Mouse (Mus musculus): ENCODE measurements around the gene Plcb4. TPM values are rescaled to one million over a fixed set of nuclear protein-coding genes. Genes with fewer than 3 reads are reported as not detected.

The Plcb4 gene
- polyA plus RNA-seq, 1 experiment from 2014 or later = 44.9 TPM

DNA sequence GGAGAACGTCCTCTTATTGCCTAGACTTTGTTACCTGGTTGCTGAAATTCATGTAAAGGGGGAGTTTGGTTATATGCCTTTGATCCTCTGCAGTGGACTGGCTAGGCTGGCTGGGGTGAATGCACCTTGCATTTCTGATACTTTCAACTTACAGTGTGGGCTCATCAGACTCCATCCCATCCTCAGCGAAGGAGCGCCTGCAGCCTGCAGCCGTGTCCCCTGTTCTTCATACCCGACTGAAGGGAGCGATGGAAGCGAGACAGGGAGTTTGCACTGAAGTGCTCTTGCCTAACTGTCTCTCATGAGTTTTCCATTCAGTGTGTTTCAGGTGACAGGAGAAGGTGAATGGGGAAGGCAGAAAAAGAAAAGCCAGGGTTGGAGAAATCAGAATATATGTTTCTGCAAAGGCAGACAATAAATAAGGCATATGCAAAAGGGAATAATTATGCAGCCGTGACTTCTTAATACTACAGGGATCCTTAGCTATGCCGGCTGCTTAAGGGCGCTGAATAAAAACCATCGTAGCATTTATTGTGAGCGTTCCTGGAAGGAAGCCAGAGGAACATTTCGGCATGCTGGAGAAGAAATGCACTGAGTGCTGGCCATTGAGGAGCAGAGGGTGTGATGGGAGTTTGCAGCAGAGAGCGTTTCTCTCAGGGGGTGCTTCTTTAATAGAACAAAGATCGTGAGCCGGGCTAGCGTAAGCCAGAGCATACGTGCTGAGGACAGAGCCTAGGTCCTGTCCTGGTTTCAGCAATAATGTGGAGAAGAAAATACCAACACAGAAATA is 338.7 kb downstream of the Plcb4 start:
- Histone ChIP-seq H3K4me3 (ENCODE audit: control insufficient read depth in 1 of 2, insufficient read depth in 1 of 2, low read depth in 1 of 2, low read length in 2 of 2) (no peak overlapping the region), H3K27me3 (ENCODE audit: control insufficient read depth, insufficient read depth, low read length) (no peaks in the 10 kb centered on the region), H3K4me2 (ENCODE audit: low read length) (no peak overlapping the region), H3K4me1 (ENCODE audit: control insufficient read depth in 2 of 2, insufficient read depth in 2 of 2, low read length in 2 of 2) (no peaks in the 10 kb centered on the region), H3K9ac (ENCODE audit: low read length) (no peak overlapping the region), H3K9me3 (ENCODE audit: control insufficient read depth, low read length) (no peaks in the 10 kb centered on the region), H3K27ac (replicated peaks in 1 of 2; ENCODE audit: control insufficient read depth in 1 of 2, insufficient read depth in 1 of 2, low read depth in 2 of 2, low read length in 2 of 2) (no peak overlapping the region), H3K36me3 (ENCODE audit: control insufficient read depth, insufficient read depth, low read length) (peaks cover 31% of the 10 kb centered on the region; the same call in 1 of the 2 replicates)
- 81% methylated on average over 18 of the region's 18 CpGs for WGBS
- ATAC-seq (ENCODE audit: insufficient number of reproducible peaks, insufficient read depth, low FRiP score, low read depth) = no peak

DNA sequence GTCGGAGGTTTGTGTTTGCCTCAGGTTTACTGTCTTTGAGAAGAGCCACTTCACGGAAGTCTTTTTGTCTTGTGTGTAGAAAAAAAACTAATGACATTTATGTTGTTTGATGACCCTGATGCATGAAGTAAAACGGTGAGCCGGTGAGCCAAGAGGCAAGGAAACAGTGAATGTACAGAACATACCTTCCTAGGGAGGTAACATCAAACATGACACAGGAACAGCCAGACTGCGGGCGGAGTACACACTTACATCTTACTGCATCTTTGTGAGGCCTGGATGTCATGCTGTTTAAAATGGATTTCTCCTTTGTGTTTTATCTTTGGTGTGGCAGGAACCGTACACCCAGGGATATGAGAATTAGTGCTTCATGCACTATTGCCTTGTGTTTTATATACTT is 340.1 kb downstream of the Plcb4 start:
- Histone ChIP-seq H3K4me3 (ENCODE audit: control insufficient read depth in 1 of 2, insufficient read depth in 1 of 2, low read depth in 1 of 2, low read length in 2 of 2) (no peak overlapping the region), H3K36me3 (ENCODE audit: control insufficient read depth, insufficient read depth, low read length) (peaks cover 43% of the 10 kb centered on the region), H3K4me1 (ENCODE audit: control insufficient read depth in 2 of 2, insufficient read depth in 2 of 2, low read length in 2 of 2) (no peaks in the 10 kb centered on the region), H3K9ac (ENCODE audit: low read length) (no peak overlapping the region), H3K9me3 (ENCODE audit: control insufficient read depth, low read length) (no peaks in the 10 kb centered on the region), H3K27ac (replicated peaks in 1 of 2; ENCODE audit: control insufficient read depth in 1 of 2, insufficient read depth in 1 of 2, low read depth in 2 of 2, low read length in 2 of 2) (no peak overlapping the region), H3K27me3 (ENCODE audit: control insufficient read depth, insufficient read depth, low read length) (no peaks in the 10 kb centered on the region), H3K4me2 (ENCODE audit: low read length) (no peak overlapping the region)
- ATAC-seq (ENCODE audit: insufficient number of reproducible peaks, insufficient read depth, low FRiP score, low read depth) = no peak
- 91% methylated on average over 7 of the region's 7 CpGs for WGBS

- WGBS = 81% methylated on average over 1 of the region's 1 CpGs
- Histone ChIP-seq H3K4me1 (ENCODE audit: control insufficient read depth in 2 of 2, insufficient read depth in 2 of 2, low read length in 2 of 2) (no peaks in the 10 kb centered on the region), H3K9ac (ENCODE audit: low read length) (no peak overlapping the region), H3K4me3 (ENCODE audit: control insufficient read depth in 1 of 2, insufficient read depth in 1 of 2, low read depth in 1 of 2, low read length in 2 of 2) (no peak overlapping the region), H3K27ac (replicated peaks in 1 of 2; ENCODE audit: control insufficient read depth in 1 of 2, insufficient read depth in 1 of 2, low read depth in 2 of 2, low read length in 2 of 2) (no peak overlapping the region), H3K27me3 (ENCODE audit: control insufficient read depth, insufficient read depth, low read length) (no peaks in the 10 kb centered on the region), H3K9me3 (ENCODE audit: control insufficient read depth, low read length) (no peaks in the 10 kb centered on the region), H3K36me3 (ENCODE audit: control insufficient read depth, insufficient read depth, low read length) (peaks cover 41% of the 10 kb centered on the region), H3K4me2 (ENCODE audit: low read length) (no peak overlapping the region)
- no peak for ATAC-seq (ENCODE audit: insufficient number of reproducible peaks, insufficient read depth, low FRiP score, low read depth)
These were observed 340.6 kb downstream of the Plcb4 start for GRCm38 (mm10) chr2:135999361-135999760.

DNA sequence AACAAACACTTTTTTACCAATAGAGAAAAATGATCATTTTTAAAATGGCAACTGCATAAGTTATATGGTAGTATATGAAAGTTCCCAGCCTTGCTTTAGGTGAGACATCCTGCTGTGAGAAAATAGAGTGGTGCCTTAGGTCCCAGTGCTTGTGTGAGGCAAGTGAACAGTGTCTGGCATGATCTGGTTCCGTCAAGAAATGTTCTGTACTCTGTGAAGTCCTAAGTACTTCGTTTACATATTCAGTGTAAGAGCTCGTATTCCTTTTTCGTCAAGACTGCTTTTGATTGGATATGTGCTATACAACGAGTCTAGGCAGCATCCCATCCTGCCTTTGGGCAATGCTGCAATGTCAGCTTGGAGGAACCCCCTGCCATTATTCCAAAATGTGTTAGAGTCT is 342.1 kb downstream of the Plcb4 start:
- WGBS = 69% methylated on average over 5 of the region's 5 CpGs
- Histone ChIP-seq H3K4me1 (ENCODE audit: control insufficient read depth in 2 of 2, insufficient read depth in 2 of 2, low read length in 2 of 2) (no peaks in the 10 kb centered on the region), H3K27ac (replicated peaks in 1 of 2; ENCODE audit: control insufficient read depth in 1 of 2, insufficient read depth in 1 of 2, low read depth in 2 of 2, low read length in 2 of 2) (no peak overlapping the region), H3K36me3 (ENCODE audit: control insufficient read depth, insufficient read depth, low read length) (peaks cover 37% of the 10 kb centered on the region), H3K27me3 (ENCODE audit: control insufficient read depth, insufficient read depth, low read length) (no peaks in the 10 kb centered on the region), H3K4me3 (ENCODE audit: control insufficient read depth in 1 of 2, insufficient read depth in 1 of 2, low read depth in 1 of 2, low read length in 2 of 2) (no peak overlapping the region), H3K9me3 (ENCODE audit: control insufficient read depth, low read length) (no peaks in the 10 kb centered on the region), H3K4me2 (ENCODE audit: low read length) (no peak overlapping the region), H3K9ac (ENCODE audit: low read length) (no peak overlapping the region)
- no peak for ATAC-seq (ENCODE audit: insufficient number of reproducible peaks, insufficient read depth, low FRiP score, low read depth)

- H3K36me3 ChIP-seq (ENCODE audit: control insufficient read depth, insufficient read depth, low read length) = peaks cover 34% of the 10 kb centered on the region
- H3K4me1 ChIP-seq (ENCODE audit: control insufficient read depth in 2 of 2, insufficient read depth in 2 of 2, low read length in 2 of 2) = no peaks in the 10 kb centered on the region
- WGBS = 54% methylated on average over 7 of the region's 7 CpGs
- no peak overlapping the region for H3K4me2 ChIP-seq (ENCODE audit: low read length)
- no peaks in the 10 kb centered on the region for H3K27me3 ChIP-seq (ENCODE audit: control insufficient read depth, insufficient read depth, low read length)
- no peak overlapping the region for H3K9ac ChIP-seq (ENCODE audit: low read length)
- H3K9me3 ChIP-seq (ENCODE audit: control insufficient read depth, low read length) = no peaks in the 10 kb centered on the region
- no peak overlapping the region for H3K4me3 ChIP-seq (ENCODE audit: control insufficient read depth in 1 of 2, insufficient read depth in 1 of 2, low read depth in 1 of 2, low read length in 2 of 2)
- ATAC-seq (ENCODE audit: insufficient number of reproducible peaks, insufficient read depth, low FRiP score, low read depth) = no peak
- H3K27ac ChIP-seq (replicated peaks in 1 of 2; ENCODE audit: control insufficient read depth in 1 of 2, insufficient read depth in 1 of 2, low read depth in 2 of 2, low read length in 2 of 2) = no peak overlapping the region
These were observed 343.3 kb downstream of the Plcb4 start for GRCm38 (mm10) chr2:136002118-136002517.

- no peak for ATAC-seq (ENCODE audit: insufficient number of reproducible peaks, insufficient read depth, low FRiP score, low read depth)
- H3K27me3 ChIP-seq (ENCODE audit: control insufficient read depth, insufficient read depth, low read length) = no peaks in the 10 kb centered on the region
- H3K36me3 ChIP-seq (ENCODE audit: control insufficient read depth, insufficient read depth, low read length) = peaks cover 48% of the 10 kb centered on the region
- no peaks in the 10 kb centered on the region for H3K9me3 ChIP-seq (ENCODE audit: control insufficient read depth, low read length)
- WGBS = 91% methylated on average over 1 of the region's 1 CpGs
- no peak overlapping the region for H3K4me2 ChIP-seq (ENCODE audit: low read length)
- no peaks in the 10 kb centered on the region for H3K4me1 ChIP-seq (ENCODE audit: control insufficient read depth in 2 of 2, insufficient read depth in 2 of 2, low read length in 2 of 2)
- H3K4me3 ChIP-seq (ENCODE audit: control insufficient read depth in 1 of 2, insufficient read depth in 1 of 2, low read depth in 1 of 2, low read length in 2 of 2) = no peak overlapping the region
- H3K9ac ChIP-seq (ENCODE audit: low read length) = no peak overlapping the region
- H3K27ac ChIP-seq (replicated peaks in 1 of 2; ENCODE audit: control insufficient read depth in 1 of 2, insufficient read depth in 1 of 2, low read depth in 2 of 2, low read length in 2 of 2) = no peak overlapping the region
These were observed 345.0 kb downstream of the Plcb4 start for GRCm38 (mm10) chr2:136003836-136004235.

- no peak overlapping the region for H3K4me3 ChIP-seq (ENCODE audit: control insufficient read depth in 1 of 2, insufficient read depth in 1 of 2, low read depth in 1 of 2, low read length in 2 of 2)
- no peaks in the 10 kb centered on the region for H3K9me3 ChIP-seq (ENCODE audit: control insufficient read depth, low read length)
- H3K9ac ChIP-seq (ENCODE audit: low read length) = no peak overlapping the region
- no peak overlapping the region for H3K27ac ChIP-seq (replicated peaks in 1 of 2; ENCODE audit: control insufficient read depth in 1 of 2, insufficient read depth in 1 of 2, low read depth in 2 of 2, low read length in 2 of 2)
- no peak for ATAC-seq (ENCODE audit: insufficient number of reproducible peaks, insufficient read depth, low FRiP score, low read depth)
- peaks cover 37% of the 10 kb centered on the region for H3K36me3 ChIP-seq (ENCODE audit: control insufficient read depth, insufficient read depth, low read length)
- 93% methylated on average over 5 of the region's 5 CpGs for WGBS
- H3K4me2 ChIP-seq (ENCODE audit: low read length) = no peak overlapping the region
- no peaks in the 10 kb centered on the region for H3K27me3 ChIP-seq (ENCODE audit: control insufficient read depth, insufficient read depth, low read length)
- H3K4me1 ChIP-seq (ENCODE audit: control insufficient read depth in 2 of 2, insufficient read depth in 2 of 2, low read length in 2 of 2) = no peaks in the 10 kb centered on the region
These were observed 347.5 kb downstream of the Plcb4 start for GRCm38 (mm10) chr2:136006280-136006679.

DNA sequence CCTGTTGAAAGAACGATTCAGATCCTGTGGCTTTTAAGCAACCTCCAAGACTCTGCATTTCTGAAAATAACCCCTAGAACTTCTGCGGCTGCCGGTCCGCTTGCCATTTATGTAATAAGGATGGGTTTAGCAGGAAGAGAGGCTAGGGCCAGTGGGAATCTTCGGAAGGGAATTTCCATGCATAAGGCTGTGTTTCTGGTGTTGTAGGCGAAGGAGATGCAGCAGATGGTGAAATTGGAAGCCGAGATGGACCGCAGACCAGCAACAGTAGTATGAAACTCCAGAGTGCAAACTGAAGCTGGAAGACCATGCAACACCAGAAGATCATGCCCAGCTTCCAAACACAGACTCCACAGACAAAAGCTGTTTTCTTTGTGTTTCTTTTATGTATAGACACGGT is 353.9 kb downstream of the Plcb4 start:
- no peaks in the 10 kb centered on the region for H3K4me1 ChIP-seq (ENCODE audit: control insufficient read depth in 2 of 2, insufficient read depth in 2 of 2, low read length in 2 of 2)
- H3K9me3 ChIP-seq (ENCODE audit: control insufficient read depth, low read length) = no peaks in the 10 kb centered on the region
- WGBS = 91% methylated on average over 9 of the region's 9 CpGs
- no peaks in the 10 kb centered on the region for H3K27me3 ChIP-seq (ENCODE audit: control insufficient read depth, insufficient read depth, low read length)
- no peak overlapping the region for H3K4me2 ChIP-seq (ENCODE audit: low read length)
- H3K9ac ChIP-seq (ENCODE audit: low read length) = no peak overlapping the region
- ATAC-seq (ENCODE audit: insufficient number of reproducible peaks, insufficient read depth, low FRiP score, low read depth) = no peak
- H3K36me3 ChIP-seq (ENCODE audit: control insufficient read depth, insufficient read depth, low read length) = peaks cover 29% of the 10 kb centered on the region
- H3K4me3 ChIP-seq (ENCODE audit: control insufficient read depth in 1 of 2, insufficient read depth in 1 of 2, low read depth in 1 of 2, low read length in 2 of 2) = no peak overlapping the region
- H3K27ac ChIP-seq (replicated peaks in 1 of 2; ENCODE audit: control insufficient read depth in 1 of 2, insufficient read depth in 1 of 2, low read depth in 2 of 2, low read length in 2 of 2) = no peak overlapping the region

Data from heart, embryonic 14.5 days (tissue).